Mouse (Mus musculus) midbrain, embryonic 13.5 days (tissue): ENCODE data around the gene Rhot2. TPM values are rescaled to one million over a fixed set of nuclear protein-coding genes. Genes with fewer than 3 reads are reported as not detected.

Experiments
- ATAC-seq: fragments of 200-750 bp; cut with Nextera tagmentation; 2 replicates; pipeline ENCODE4 v1.8.0; 2017; ENCODE audit warnings: mild to moderate bottlenecking, moderate TSS enrichment, moderate library complexity
- H3K27ac ChIP-seq: fragments of 300-500 bp; sonication (generic); 2 replicates; pipeline ENCODE4 v1.5.1; 2015; ENCODE audit warnings: inconsistent platforms, mild to moderate bottlenecking, moderate library complexity
- H3K27me3 ChIP-seq: fragments of 300-500 bp; sonication (generic); 2 replicates; pipeline ENCODE4 v1.6.1; 2015; ENCODE audit warnings: mild to moderate bottlenecking, inconsistent platforms
- H3K36me3 ChIP-seq: fragments of 300-500 bp; sonication (generic); 2 replicates; pipeline ENCODE4 v1.6.1; 2015; ENCODE audit warnings: mild to moderate bottlenecking, inconsistent platforms
- H3K4me1 ChIP-seq: fragments of 300-500 bp; sonication (generic); replicated peaks from 2 replicates; pipeline ENCODE4 v1.6.1; 2015; ENCODE audit warnings: inconsistent platforms
- H3K4me2 ChIP-seq: fragments of 300-500 bp; sonication (generic); replicated peaks from 2 replicates; pipeline ENCODE4 v1.6.1; 2015; ENCODE audit warnings: moderate library complexity, mild to moderate bottlenecking, inconsistent platforms
- H3K4me3 ChIP-seq: fragments of 300-500 bp; sonication (generic); replicated peaks from 2 replicates; pipeline ENCODE4 v1.5.1; 2015; ENCODE audit warnings: mild to moderate bottlenecking, inconsistent platforms
- H3K9ac ChIP-seq: fragments of 300-500 bp; sonication (generic); replicated peaks from 2 replicates; pipeline ENCODE4 v1.6.1; 2015; ENCODE audit warnings: mild to moderate bottlenecking, inconsistent platforms
- H3K9me3 ChIP-seq: fragments of 300-500 bp; sonication (generic); 2 replicates; pipeline ENCODE4 v1.6.1; 2016; ENCODE audit warnings: mild to moderate bottlenecking, inconsistent platforms
- WGBS: fragments of 180-500 bp; shearing (Covaris S2); methylation state at CpG from one replicate; pipeline ENCODE4 v1.1.7; 2015; 5-methylcytosine and 5-hydroxymethylcytosine counted together
- polyA plus RNA-seq: library from polyadenylated mRNA; unstranded; fragments of >200 nt; fragmentation: Nextera tagmentation; extraction: Ambion mirVana; gene quantifications from 2 replicates; pipeline ENCODE4 v1.2.1, GENCODE M21; 2015

Rhot2 gene
- polyA plus RNA-seq, 1 experiment from 2014 or later: 16.4 TPM

- H3K4me1 ChIP-seq: peaks cover 83% of the 10 kb centered on the region
- peak overlapping the region; percentile 91; the same call in 1 of the 2 replicates for H3K9ac ChIP-seq
Observed at GRCm38 (mm10) chr17:25830806-25831431, 13.7 kb downstream of the Rhot2 start.

DNA sequence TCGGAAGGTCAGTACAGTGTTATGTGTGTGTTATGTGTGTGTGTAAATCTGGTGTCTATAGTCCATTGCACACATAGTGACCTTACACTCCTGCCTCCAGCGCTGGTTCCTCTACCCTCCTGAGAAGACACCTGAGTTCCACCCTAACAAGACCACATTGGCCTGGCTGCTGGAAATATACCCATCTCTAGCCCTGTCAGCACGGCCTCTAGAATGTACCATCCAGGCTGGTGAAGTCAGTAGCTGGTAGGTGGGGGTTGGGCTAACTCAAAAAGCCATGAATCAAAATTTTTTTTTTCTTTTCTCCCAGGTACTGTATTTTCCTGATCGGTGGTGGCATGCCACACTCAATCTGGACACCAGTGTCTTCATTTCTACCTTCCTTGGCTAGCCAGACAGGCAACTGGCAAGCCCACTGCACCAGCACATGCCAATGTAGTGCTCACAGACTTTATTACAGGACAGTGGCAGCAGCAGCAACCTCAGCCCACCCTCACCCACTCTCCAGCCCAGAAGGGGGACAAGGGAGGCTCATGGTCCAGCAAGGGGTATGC is 14.4 kb downstream of the Rhot2 start:
- Histone ChIP-seq H3K27me3 (no peaks in the 10 kb centered on the region), H3K4me3 (peak overlapping the region; percentile 53), H3K4me1 (peaks cover 82% of the 10 kb centered on the region), H3K36me3 (peaks cover 58% of the 10 kb centered on the region), H3K9me3 (no peaks in the 10 kb centered on the region), H3K4me2 (peak overlapping the region; percentile 98), H3K27ac (no peak overlapping the region), H3K9ac (no peak overlapping the region)
- WGBS: 88% methylated on average over 4 of the region's 4 CpGs
- ATAC-seq: no peak

More at GRCm38 (mm10) chr17:25830806-25831431, 13.7 kb downstream of the Rhot2 start:
- H3K9me3 ChIP-seq: no peaks in the 10 kb centered on the region
- no peak for ATAC-seq
- peak overlapping the region; percentile 98 for H3K4me2 ChIP-seq
- H3K27me3 ChIP-seq: no peaks in the 10 kb centered on the region
- peaks cover 55% of the 10 kb centered on the region for H3K36me3 ChIP-seq
- H3K27ac ChIP-seq: no peak overlapping the region
- WGBS: 87% methylated on average over 14 of the region's 14 CpGs
- H3K4me3 ChIP-seq: peak overlapping the region; percentile 53

DNA sequence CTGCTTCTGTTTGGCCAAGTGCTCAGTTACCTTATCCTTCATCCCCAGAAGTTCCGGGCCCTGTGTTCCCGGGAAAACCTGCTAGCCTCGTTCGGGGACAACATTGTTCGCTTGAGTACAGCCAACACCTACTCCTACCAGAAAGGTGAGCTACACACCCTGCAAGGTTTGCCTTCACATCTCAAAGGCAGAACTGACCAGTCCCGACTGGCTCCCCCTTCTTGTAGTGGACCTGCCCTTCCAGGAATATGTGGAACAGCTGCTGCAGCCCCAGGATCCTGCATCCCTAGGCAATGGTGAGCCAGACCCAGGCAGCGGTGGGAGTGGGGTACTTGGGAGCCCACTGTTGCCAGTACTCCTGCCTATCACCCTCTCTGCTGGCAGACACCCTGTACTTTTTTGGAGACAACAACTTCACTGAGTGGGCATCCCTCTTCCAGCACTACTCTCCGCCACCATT is 15.1 kb downstream of the Rhot2 start:
- H3K27ac ChIP-seq: peak overlapping the region; percentile 92
- H3K4me3 ChIP-seq: peak overlapping the region; percentile 53
- no peak for ATAC-seq
- H3K4me1 ChIP-seq: peaks cover 82% of the 10 kb centered on the region
- no peaks in the 10 kb centered on the region for H3K9me3 ChIP-seq
- H3K4me2 ChIP-seq: peak overlapping the region; percentile 95
- peaks cover 51% of the 10 kb centered on the region for H3K36me3 ChIP-seq
- WGBS: 47% methylated on average over 8 of the region's 8 CpGs
- peak overlapping the region; percentile 81 for H3K9ac ChIP-seq
- H3K27me3 ChIP-seq: no peaks in the 10 kb centered on the region

GRCm38 (mm10) chr17:25828712-25829557 is 15.7 kb downstream of the Rhot2 start, which contains the start of gene Jmjd8:
Jmjd8 (plus strand) TSS chr17:25828867.
- Histone ChIP-seq H3K27me3 (no peaks in the 10 kb centered on the region), H3K36me3 (peaks cover 51% of the 10 kb centered on the region), H3K9ac (peak within 1 kb of the TSS; percentile 81), H3K4me1 (peaks cover 82% of the 10 kb centered on the region), H3K27ac (peak within 1 kb of the TSS; percentile 92), H3K9me3 (no peaks in the 10 kb centered on the region), H3K4me2 (peak within 1 kb of the TSS; percentile 95), H3K4me3 (peak within 1 kb of the TSS; percentile 53)
- peak; percentile 58 for ATAC-seq
- WGBS: under 1% methylated on average over 32 of the region's 32 CpGs

DNA sequence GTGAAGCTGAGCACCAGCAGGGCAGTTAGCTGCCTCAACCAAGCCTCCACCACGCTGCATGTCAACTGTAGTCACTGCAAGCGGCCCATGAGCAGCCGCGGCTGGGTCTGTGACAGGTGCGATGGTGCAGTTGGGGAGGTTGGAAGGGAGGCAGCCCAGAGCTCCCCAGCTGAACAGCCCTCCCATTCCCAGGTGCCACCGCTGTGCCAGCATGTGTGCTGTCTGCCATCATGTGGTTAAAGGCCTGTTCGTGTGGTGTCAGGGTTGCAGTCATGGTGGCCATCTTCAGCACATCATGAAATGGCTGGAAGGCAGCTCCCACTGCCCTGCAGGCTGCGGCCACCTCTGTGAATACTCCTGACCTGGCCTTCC is 16.4 kb downstream of the Rhot2 start:
- 87% methylated on average over 8 of the region's 8 CpGs for WGBS
- Histone ChIP-seq H3K4me1 (peaks cover 79% of the 10 kb centered on the region), H3K36me3 (peaks cover 51% of the 10 kb centered on the region), H3K4me3 (peak overlapping the region; percentile 53), H3K27ac (peak overlapping the region; percentile 92), H3K27me3 (no peaks in the 10 kb centered on the region), H3K9me3 (no peaks in the 10 kb centered on the region), H3K9ac (peak overlapping the region; percentile 81), H3K4me2 (peak overlapping the region; percentile 95)
- ATAC-seq: no peak

DNA sequence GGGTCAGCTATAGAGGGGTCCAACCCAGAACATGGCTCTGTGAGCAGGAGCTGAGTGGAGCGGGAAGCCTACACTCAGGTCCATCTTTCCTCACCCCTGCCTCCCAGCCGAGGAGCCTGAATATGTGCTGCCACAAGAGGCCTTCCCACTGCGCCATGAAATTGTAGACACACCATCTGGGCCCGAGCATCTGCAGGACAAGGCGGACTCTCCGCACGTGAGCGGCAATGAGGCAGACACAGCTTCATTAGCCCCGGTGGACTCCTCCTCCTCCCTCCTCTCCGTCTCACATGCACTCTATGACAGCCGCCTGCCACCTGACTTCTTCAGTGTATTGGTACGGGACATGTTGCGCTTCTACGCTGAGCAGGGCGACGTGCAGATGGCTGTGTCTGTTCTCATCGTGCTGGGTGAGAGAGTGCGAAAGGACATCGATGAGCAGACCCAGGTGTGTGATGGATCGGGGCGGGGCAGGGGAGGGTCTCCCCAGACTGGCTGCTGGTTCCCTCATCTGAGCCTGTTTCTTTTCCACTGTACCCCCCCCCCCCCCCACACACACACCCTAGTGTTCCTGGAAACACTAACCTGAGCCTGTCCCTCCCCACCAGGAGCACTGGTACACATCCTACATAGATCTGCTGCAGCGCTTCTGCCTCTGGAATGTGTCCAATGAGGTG is 17.0 kb downstream of the Rhot2 start:
- Histone ChIP-seq H3K27ac (no peak overlapping the region), H3K9me3 (no peaks in the 10 kb centered on the region), H3K4me2 (peak overlapping the region; percentile 95; the same call in 1 of the 2 replicates), H3K9ac (no peak overlapping the region; the same call in none of the 2 replicates), H3K4me3 (peak overlapping the region; percentile 53; the same call in 1 of the 2 replicates), H3K27me3 (no peaks in the 10 kb centered on the region), H3K4me1 (peaks cover 82% of the 10 kb centered on the region), H3K36me3 (peaks cover 51% of the 10 kb centered on the region)
- ATAC-seq: no peak
- WGBS: 92% methylated on average over 22 of the region's 22 CpGs

DNA sequence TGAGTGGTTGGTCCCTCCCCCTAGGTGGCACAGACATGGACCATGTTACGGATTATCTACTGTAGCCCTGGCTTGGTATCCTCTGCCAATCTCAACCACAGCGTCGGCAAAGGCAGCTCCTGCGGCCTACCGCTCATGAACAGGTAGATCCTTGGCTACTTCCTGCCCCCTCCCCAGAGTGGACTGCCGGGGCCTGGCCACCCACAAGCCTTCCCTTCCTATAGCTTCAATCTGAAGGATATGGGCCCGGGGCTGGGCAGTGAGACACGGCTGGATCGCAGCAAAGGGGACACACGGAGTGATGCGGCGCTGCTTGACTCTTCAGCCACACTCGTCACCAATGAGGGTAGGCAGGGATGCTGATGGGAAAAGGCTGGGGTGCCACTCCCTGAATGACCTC is 17.6 kb downstream of the Rhot2 start:
- Histone ChIP-seq H3K9me3 (no peaks in the 10 kb centered on the region), H3K9ac (no peak overlapping the region; the same call in 1 of the 2 replicates), H3K4me2 (no peak overlapping the region), H3K4me3 (no peak overlapping the region), H3K27me3 (no peaks in the 10 kb centered on the region), H3K4me1 (peaks cover 81% of the 10 kb centered on the region), H3K27ac (no peak overlapping the region), H3K36me3 (peaks cover 51% of the 10 kb centered on the region)
- no peak for ATAC-seq
- WGBS: 95% methylated on average over 13 of the region's 13 CpGs

DNA sequence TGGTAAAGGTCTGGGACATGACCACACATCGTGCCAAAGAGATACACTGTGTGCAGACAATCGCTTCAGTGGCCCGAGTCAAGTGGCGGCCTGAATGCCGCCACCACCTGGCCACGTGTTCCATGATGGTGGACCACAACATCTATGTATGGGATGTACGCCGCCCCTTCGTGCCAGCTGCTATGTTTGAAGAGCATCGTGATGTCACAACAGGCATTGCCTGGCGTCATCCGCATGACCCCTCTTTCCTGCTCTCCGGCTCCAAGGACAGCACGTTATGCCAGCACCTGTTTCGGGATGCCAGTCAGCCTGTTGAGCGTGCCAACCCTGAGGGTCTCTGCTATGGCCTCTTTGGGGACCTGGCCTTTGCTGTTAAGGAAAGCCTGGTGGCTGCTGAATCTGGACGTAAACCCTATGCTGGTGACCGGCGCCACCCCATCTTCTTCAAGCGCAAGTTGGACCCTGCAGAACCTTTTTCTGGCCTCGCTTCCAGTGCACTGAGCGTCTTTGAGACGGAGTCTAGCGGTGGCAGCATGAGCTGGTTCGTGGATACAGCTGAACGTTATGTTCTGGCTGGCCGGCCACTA is 18.6 kb downstream of the Rhot2 start:
- no peaks in the 10 kb centered on the region for H3K9me3 ChIP-seq
- H3K4me3 ChIP-seq: no peak overlapping the region
- 95% methylated on average over 27 of the region's 27 CpGs for WGBS
- H3K4me1 ChIP-seq: peaks cover 72% of the 10 kb centered on the region
- H3K4me2 ChIP-seq: 0 out of 2 replicates have a peak overlapping the region, but pooled peaks have one; percentile 3
- no peak overlapping the region for H3K9ac ChIP-seq
- no peak overlapping the region for H3K27ac ChIP-seq
- peaks cover 45% of the 10 kb centered on the region for H3K36me3 ChIP-seq
- H3K27me3 ChIP-seq: no peaks in the 10 kb centered on the region
- no peak for ATAC-seq

GRCm38 (mm10) chr17:25825311-25825710 is 19.3 kb downstream of the Rhot2 start:
- no peak for ATAC-seq
- Histone ChIP-seq H3K4me3 (no peak overlapping the region), H3K4me1 (peaks cover 64% of the 10 kb centered on the region), H3K27ac (no peak overlapping the region), H3K9ac (peak overlapping the region; percentile 49), H3K4me2 (peak overlapping the region; percentile 99), H3K27me3 (peaks cover 4% of the 10 kb centered on the region), H3K9me3 (no peaks in the 10 kb centered on the region), H3K36me3 (peaks cover 39% of the 10 kb centered on the region)
- 93% methylated on average over 6 of the region's 6 CpGs for WGBS

DNA sequence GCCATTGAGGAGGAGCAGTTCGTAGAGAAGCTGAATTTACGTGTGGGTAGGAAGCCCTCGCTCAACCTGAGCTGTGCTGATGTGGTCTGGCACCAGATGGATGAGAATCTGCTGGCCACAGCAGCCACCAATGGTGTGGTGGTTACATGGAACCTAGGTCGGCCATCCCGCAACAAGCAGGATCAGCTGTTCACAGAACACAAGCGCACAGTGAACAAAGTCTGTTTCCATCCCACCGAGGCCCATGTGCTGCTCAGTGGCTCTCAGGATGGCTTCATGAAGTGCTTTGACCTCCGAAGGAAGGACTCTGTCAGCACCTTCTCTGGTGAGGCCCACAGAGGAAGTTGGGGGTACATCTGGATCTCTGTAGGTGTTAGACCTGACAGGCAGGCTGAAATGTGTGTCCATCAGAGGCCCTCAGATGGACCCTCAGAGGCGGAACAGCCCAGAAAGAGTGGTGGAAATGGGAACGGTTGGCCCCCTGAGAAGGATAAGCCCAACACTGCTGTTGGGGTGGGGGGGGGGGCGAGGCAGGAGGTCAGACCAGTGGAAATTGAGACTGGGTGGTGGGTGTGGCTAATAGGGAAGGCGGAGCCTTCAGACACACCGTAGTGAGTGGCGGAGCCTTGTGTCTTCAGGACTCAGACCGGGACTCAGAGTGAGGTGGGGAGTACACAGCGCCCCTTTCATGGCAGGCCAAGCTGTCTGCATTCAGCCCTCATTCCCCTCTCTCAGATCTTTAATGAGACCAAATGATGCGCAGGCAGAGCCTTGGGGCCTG is 20.1 kb downstream of the Rhot2 start:
- Histone ChIP-seq H3K27ac (no peak overlapping the region), H3K9me3 (no peaks in the 10 kb centered on the region), H3K36me3 (peaks cover 39% of the 10 kb centered on the region), H3K27me3 (peaks cover 12% of the 10 kb centered on the region), H3K9ac (peak overlapping the region; percentile 83), H3K4me2 (peak overlapping the region; percentile 99), H3K4me3 (peak overlapping the region; percentile 66), H3K4me1 (peaks cover 56% of the 10 kb centered on the region)
- 76% methylated on average over 17 of the region's 17 CpGs for WGBS
- ATAC-seq: no peak
